Mouse (Mus musculus) thymus, adult 2 months (tissue): ENCODE data around the gene F10. TPM values are rescaled to one million over a fixed set of nuclear protein-coding genes. Genes with fewer than 3 reads are reported as not detected.
"Not testable (repeated sequence)": the region's sequence is repeated elsewhere in the genome, so short reads cannot be mapped to it uniquely, and the experiment has no call there.

Experiments
- DNase-seq: peaks from one replicate; pipeline ENCODE4 v3.0.0; 2021
- H3K27ac ChIP-seq: fragments of 200-500 bp; 2 replicates; pipeline ENCODE4 v1.5.1; 2012; ENCODE audit warnings: low read length, control low read depth; ENCODE audit not compliant: control insufficient read depth, insufficient read depth
- H3K27me3 ChIP-seq: fragments of 200-500 bp; 2 replicates; pipeline ENCODE4 v1.6.1; 2012; ENCODE audit warnings: mild to moderate bottlenecking, low read length, moderate library complexity, mixed read lengths; ENCODE audit not compliant: control insufficient read depth, insufficient read depth
- H3K36me3 ChIP-seq: fragments of 200-500 bp; 2 replicates; pipeline ENCODE4 v1.6.1; 2012; ENCODE audit warnings: mild to moderate bottlenecking, low read length, moderate library complexity; ENCODE audit not compliant: control insufficient read depth, insufficient read depth
- H3K4me1 ChIP-seq: fragments of 200-500 bp; replicated peaks from 2 replicates; pipeline ENCODE4 v1.6.1; 2012; ENCODE audit warnings: low read length; ENCODE audit not compliant: control insufficient read depth, insufficient read depth
- H3K4me3 ChIP-seq: fragments of 200-500 bp; 2 replicates; pipeline ENCODE4 v1.5.1; 2012; ENCODE audit warnings: mild to moderate bottlenecking, low read length, control low read depth, moderate library complexity; ENCODE audit not compliant: control insufficient read depth, insufficient read depth
- CTCF ChIP-seq: fragments of 200-500 bp; IDR thresholded peaks from 2 replicates; pipeline ENCODE4 v1.5.1; 2012; ENCODE audit warnings: mild to moderate bottlenecking, control low read depth, low read length, moderate library complexity, borderline replicate concordance; ENCODE audit not compliant: control insufficient read depth, poor library complexity, insufficient read depth; ENCODE audit errors: extremely low read depth
- POLR2A ChIP-seq: fragments of 200-500 bp; IDR thresholded peaks from 2 replicates; pipeline ENCODE4 v1.6.1; 2012; ENCODE audit warnings: mild to moderate bottlenecking, low read length, control low read depth, moderate library complexity; ENCODE audit not compliant: control insufficient read depth, poor library complexity, insufficient read depth; ENCODE audit errors: extremely low read depth
- WGBS: fragments of 180-500 bp; shearing (Covaris S2); methylation state at CpG from one replicate; pipeline ENCODE4 v1.1.7; 2018; 5-methylcytosine and 5-hydroxymethylcytosine counted together
- polyA plus RNA-seq: library from polyadenylated mRNA; depleted of rRNA; stranded (reverse); fragments of >200 nt; gene quantifications from 2 replicates; pipeline ENCODE4 v1.2.3, GENCODE M21; 2012; rRNA removed

The F10 gene
- polyA plus RNA-seq, 1 experiment: 1.8 TPM

DNA sequence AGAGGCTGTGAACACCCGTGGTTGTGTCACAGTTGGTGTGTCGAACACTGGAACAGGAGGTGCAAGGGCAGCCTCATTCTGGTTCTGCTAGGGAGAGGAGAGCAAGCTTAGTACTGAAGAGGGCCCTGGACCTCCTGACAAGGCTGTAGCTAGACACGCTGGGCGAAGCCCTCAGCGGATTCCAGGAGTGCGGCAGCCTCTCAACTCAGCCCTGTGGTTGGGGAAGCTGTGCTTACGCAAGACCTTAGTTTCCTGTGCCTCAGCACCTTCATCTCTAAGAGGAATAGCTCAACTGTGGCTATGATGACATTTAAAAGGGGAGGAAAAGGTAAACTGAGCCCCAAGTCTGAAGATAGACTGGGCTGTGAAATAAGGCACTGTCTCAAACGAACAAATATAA lies 37.9 kb downstream of the F10 start:
- 96% methylated on average over 8 of the region's 8 CpGs for WGBS
- H3K27me3 ChIP-seq: no peaks in the 10 kb centered on the region
- DNase-seq: no peak
- H3K27ac ChIP-seq: no peak overlapping the region
- no peaks in the 10 kb centered on the region for H3K4me1 ChIP-seq
- H3K36me3 ChIP-seq: peaks cover 32% of the 10 kb centered on the region
- no peak for TF ChIP-seq CTCF
- H3K4me3 ChIP-seq: no peak overlapping the region

DNA sequence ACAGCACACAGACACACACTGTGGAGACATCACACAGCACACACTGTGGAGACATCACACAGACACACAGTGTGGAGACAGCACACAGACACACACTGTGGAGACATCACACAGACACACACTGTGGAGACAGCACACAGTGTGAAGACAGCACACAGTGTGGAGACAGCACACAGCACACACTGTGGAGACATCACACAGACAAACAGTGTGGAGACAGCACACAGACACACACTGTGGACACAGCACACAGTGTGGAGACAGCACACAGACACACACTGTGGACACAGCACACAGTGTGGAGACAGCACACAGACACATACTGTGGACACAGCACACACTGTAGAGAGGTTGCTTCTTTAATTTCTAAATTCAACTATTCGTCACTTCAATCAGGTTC lies 38.5 kb downstream of the F10 start:
- H3K36me3 ChIP-seq: peaks cover 35% of the 10 kb centered on the region
- H3K27me3 ChIP-seq, DNase-seq, H3K4me1 ChIP-seq, H3K27ac ChIP-seq, H3K4me3 ChIP-seq: not testable (repeated sequence)
- 98% methylated on average over 1 of the region's 1 CpGs for WGBS

DNA sequence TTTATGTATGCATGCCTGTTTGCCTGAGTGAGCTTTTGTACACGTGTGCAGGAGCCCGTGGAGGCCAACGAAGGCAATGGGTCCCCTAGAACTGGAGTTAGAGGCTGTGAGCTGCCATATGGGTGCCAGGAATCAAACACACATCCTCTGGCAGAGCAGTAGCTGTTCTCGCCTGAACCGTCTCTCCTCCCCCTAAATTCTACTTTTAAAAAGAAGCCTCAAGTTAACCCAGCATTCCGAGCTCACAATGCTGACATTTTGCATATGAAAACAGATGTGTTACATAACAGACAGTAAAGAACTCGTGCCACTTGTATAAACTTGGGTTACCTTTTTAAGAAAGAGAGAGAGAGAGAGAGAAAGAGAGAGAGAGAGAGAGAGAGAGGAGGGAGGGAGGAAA lies 40.4 kb downstream of the F10 start:
- H3K36me3 ChIP-seq: peaks cover 52% of the 10 kb centered on the region

DNA sequence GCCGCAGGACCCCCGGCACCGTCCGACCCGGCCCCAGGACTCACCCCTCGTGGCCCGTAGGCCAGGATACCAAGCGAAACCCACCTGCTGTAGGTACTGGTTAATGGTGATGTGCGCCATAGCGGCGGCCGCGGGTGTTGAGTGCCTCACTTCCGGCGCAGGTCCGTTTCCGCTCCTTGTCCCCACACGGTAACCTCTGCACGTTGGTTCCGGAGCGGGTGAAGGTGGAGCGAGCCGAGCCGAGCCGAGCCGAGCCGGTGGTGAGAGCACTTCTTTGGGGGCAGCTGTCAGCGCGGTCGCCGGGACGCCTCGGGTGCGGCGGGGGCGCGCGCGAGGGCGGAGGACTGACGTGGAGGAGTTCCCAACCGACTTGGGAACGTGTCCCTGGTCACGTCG lies 67.6 kb downstream of the F10 start:
- peak; percentile 89 for DNase-seq
- peaks cover 12% of the 10 kb centered on the region for H3K4me1 ChIP-seq
- TF ChIP-seq CTCF (0 out of 2 replicates have a peak, but pooled peaks have one; percentile 11), POLR2A (peak; percentile 57; the same call in 1 of the 2 replicates)
- peak overlapping the region; percentile 56 for H3K27ac ChIP-seq
- H3K36me3 ChIP-seq: no peaks in the 10 kb centered on the region
- no peaks in the 10 kb centered on the region for H3K27me3 ChIP-seq
- H3K4me3 ChIP-seq: peak overlapping the region; percentile 98
- under 1% methylated on average over 45 of the region's 45 CpGs for WGBS

More for the DNA sequence above, 40.4 kb downstream of the F10 start:
- WGBS: 95% methylated on average over 7 of the region's 7 CpGs
- Histone ChIP-seq H3K4me3 (no peak overlapping the region), H3K27ac (no peak overlapping the region), H3K27me3 (no peaks in the 10 kb centered on the region), H3K4me1 (no peaks in the 10 kb centered on the region)
- no peak for TF ChIP-seq CTCF
- no peak for TF ChIP-seq POLR2A
- DNase-seq: no peak

DNA sequence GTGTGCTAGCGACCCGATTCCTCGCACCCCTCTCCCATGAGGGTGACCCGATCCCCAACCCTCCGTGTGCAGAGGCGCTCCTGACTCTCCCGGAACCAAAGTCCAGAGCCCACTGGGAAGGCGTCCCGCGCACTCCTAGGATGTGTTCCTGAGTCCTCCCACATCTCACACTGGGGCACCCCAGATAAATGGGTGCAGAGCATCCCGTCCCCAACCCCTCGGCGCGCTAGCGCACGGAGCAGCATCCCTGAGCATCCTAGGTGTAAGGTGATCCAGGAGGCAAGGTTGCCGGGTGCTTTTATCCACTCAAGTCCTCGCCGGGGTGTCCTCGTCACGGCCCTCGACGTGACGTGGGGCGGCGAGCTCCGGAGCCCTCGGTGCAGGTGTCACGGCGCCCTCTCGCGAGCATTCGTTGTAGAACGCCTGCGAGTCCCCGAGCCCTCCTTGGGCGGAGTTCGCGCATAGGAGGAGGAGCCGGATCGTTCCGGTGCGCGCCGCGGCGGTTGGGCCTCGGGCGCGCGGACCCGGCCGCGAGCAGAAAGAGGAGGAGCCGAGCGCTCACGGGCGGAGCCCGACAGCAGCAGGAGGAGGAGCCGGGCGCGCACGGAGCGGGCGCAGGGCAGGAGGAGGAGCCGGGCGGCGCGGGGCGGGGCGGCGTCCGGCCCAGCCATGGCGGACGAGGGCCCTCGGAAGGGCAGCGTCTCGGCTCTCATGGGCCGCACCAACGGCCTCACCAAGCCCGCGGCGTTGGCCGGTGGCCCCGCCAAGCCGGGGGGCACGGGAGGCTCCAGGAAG lies 68.2 kb downstream of the F10 start, which contains the start of the genes Pcid2 and Cul4a:
Pcid2 (minus strand) TSS at position 373 of the 795 bp plus-strand sequence.
Cul4a (plus strand) TSS at position 535 of the 795 bp plus-strand sequence.
- DNase-seq: peak; percentile 97
- under 1% methylated on average over 79 of the region's 87 CpGs for WGBS
- no peaks in the 10 kb centered on the region for H3K36me3 ChIP-seq

DNA sequence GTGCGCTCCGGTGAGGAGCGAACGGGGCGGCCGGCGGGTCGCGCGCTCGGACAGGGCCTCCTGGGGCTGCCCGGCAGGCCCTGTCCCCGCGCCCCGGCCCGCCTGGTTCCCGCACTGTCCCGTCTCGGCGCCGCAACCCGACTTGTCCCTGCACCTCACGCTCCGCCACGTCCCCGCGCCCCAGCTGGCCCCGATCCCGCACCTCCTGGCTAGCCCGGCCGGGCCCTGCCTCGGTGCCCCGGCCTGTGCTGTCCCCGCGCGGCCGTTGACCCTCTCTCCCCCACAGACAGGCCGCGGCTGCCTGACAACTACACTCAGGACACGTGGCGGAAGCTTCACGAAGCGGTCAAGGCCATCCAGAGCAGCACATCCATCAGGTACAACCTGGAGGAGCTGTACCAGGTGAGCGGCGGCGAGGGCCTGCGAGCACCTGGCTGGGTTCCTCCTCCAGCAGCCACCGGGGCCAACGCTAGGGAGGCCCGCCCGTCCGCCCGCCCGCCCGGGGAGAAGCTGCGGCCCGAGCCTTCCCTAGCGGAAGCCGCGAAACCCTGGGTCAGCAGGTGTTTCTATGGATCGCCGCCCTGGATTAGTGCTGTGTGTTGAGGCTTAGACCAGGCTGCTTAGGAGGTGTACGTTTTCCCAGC lies 68.9 kb downstream of the F10 start:
- peaks cover 12% of the 10 kb centered on the region for H3K4me1 ChIP-seq
- no peak overlapping the region for H3K27ac ChIP-seq
- WGBS: under 1% methylated on average over 62 of the region's 63 CpGs
- no peaks in the 10 kb centered on the region for H3K27me3 ChIP-seq
- TF ChIP-seq POLR2A (no peak), CTCF (peak; percentile 16; the same call in 1 of the 2 replicates)
- no peaks in the 10 kb centered on the region for H3K36me3 ChIP-seq
- no peak for DNase-seq
- peak overlapping the region; percentile 79 for H3K4me3 ChIP-seq

More for the DNA sequence above, 68.2 kb downstream of the F10 start, which contains the start of the genes Pcid2 and Cul4a:
- Histone ChIP-seq H3K4me1 (peaks cover 12% of the 10 kb centered on the region), H3K27ac (peak within 1 kb of the TSS; percentile 56), H3K4me3 (peak within 1 kb of the TSS; percentile 98), H3K27me3 (no peaks in the 10 kb centered on the region)
- TF ChIP-seq CTCF (peak; percentile 76), POLR2A (peak; percentile 89)

Other genes starting within 250 kb of the F10 start
- gene Mcf2l, start 163.5 kb upstream of the F10 start, polyA plus RNA-seq: 9.4 and 9.7 TPM in 2 replicates
- gene F7, start 11.3 kb upstream of the F10 start, polyA plus RNA-seq: 0.22 and 0.52 TPM in 2 replicates
- 1.0 and 1.3 TPM in 2 replicates for gene Proz, start 23.6 kb downstream of the F10 start, polyA plus RNA-seq
- 42.2 and 49.9 TPM in 2 replicates for gene Pcid2, start 68.2 kb downstream of the F10 start, polyA plus RNA-seq
- 36.3 and 49.1 TPM in 2 replicates for gene Cul4a, start 68.3 kb downstream of the F10 start, polyA plus RNA-seq
- 345 and 388 TPM in 2 replicates for gene Lamp1, start 121.9 kb downstream of the F10 start, polyA plus RNA-seq
- 1.5 and 1.7 TPM in 2 replicates for gene Grtp1, start 163.3 kb downstream of the F10 start, polyA plus RNA-seq
- gene Adprhl1, start 216.9 kb downstream of the F10 start, polyA plus RNA-seq: 0.11 and 9.2 TPM in 2 replicates